Mouse (Mus musculus) erythroblast, embryonic 14.5 days (primary cell): Measurements from ENCODE around the gene Kdm5b.

Source experiments
- GATA1 ChIP-seq: IDR thresholded peaks from 2 replicates; pipeline ENCODE4 v1.6.1; 2012; ENCODE audit warnings: low read length, inconsistent platforms, mixed read lengths
- TAL1 ChIP-seq: IDR thresholded peaks from 3 replicates; pipeline ENCODE4 v1.6.1; 2012; ENCODE audit warnings: low read length, inconsistent platforms, mixed read lengths

- TF ChIP-seq GATA1 (no peak), TAL1 (no peak)
Measured at GRCm38 (mm10) chr1:134563726-134564125, 3.8 kb downstream of the Kdm5b start.
